Mouse (Mus musculus): ENCODE measurements around the gene Odam. TPM values are rescaled to one million over a fixed set of nuclear protein-coding genes. Genes with fewer than 3 reads are reported as not detected.

Odam gene
- total RNA-seq (2017) = not detected in 2 replicates

- ATAC-seq (replicated peaks; ENCODE audit: low read depth, poor library complexity, severe bottlenecking) = no peak
Measured at GRCm38 (mm10) chr5:87884729-87885128, at the start of gene Odam. TSS of gene Odam (plus strand) at chr5:87885029.

DNA sequence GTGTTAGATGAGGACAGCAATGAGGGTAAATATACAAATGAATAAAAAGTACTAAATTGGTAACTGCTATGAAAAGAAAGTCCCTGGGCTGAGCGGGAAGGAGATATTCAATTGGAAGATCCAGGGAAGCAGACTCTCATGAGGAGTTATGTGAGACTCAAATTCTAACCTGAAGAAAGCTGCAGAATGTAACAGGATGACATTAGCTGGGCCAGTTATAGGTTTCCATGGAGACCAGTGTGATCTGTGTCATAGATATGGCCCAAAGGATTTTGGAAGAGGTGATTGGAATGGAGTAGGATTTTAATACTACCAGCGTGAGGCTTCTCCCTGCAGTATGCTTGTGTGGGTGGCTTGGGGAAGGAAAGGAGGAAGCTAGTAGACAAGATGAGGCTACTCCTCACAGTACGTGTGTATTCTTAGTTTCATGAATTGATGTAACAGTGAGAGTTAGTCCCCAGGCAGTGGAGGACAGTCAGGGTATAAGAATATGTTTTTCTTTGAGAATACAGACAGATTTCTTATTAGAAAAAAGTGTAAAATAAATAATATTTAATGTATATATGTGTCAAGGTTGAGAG, 29.6 kb upstream of the Odam start:
- ATAC-seq (replicated peaks; ENCODE audit: low read depth, poor library complexity, severe bottlenecking) = no peak

GRCm38 (mm10) chr5:87870084-87870483, 14.7 kb upstream of the Odam start:
- ATAC-seq (replicated peaks; ENCODE audit: low read depth, poor library complexity, severe bottlenecking) = no peak

GRCm38 (mm10) chr5:87871423-87871822, 13.4 kb upstream of the Odam start:
- ATAC-seq (replicated peaks; ENCODE audit: low read depth, poor library complexity, severe bottlenecking) = no peak

DNA sequence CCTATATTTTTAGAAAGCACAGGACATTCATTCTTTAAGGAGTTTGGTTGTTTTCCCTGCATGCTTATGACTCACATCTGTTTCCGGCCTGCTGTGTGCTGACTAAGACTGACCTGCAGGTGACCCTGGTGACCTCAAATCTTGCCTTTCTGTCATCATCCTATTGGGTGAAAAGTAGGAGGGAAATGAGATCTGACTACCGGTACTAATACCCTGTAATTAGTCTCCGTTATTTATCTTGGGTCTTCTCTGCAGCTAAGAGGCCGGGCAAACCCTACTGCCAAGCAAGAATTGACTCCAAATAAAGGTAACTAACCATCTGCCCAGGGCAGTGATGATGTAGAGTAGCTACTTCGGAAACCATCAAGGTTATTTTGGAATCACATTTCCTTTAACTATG, 40.5 kb downstream of the Odam start, which contains the start of gene Csn3:
Csn3 (plus strand) TSS at position 208 of the 400 bp plus-strand sequence.
- no peak for ATAC-seq (replicated peaks; ENCODE audit: low read depth, poor library complexity, severe bottlenecking)

DNA sequence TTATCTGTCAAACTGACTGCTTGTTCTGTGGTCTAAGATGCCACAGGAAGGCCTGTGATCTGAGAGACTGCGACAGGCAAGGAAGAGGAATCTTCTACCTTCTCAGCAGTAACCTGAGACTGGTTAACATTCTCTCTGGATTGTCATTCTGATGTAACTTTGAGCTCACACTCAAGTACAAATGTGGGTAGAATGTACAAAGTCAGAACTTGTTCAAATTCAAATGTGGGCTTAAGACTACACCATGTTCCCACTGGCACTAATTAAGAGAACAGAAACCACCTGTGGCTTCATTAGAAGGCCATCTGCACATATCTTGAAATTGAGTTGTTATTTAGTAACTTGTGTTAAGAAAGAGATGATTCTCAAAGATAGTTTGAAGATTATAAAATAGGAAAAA, 46.8 kb downstream of the Odam start:
- no peak for ATAC-seq (replicated peaks; ENCODE audit: low read depth, poor library complexity, severe bottlenecking)

DNA sequence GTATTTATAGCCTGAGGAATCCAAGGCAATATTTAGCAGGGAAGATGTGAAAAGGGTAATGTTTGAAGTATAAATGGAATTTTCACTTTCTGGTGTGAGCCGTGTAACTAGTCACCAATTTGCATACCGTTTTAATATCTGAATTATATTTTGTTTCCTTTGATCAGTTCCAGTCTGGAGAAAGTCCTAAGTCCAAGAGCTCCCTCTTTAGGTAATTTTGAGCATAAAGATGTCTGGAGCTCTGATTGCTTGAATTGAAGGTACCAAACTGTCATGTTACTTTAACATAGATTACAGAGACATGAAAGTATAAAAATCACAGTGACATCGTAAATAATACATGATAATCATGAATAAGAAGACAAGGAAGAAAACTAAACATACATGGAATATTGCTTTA, 55.9 kb downstream of the Odam start:
- ATAC-seq (replicated peaks; ENCODE audit: low read depth, poor library complexity, severe bottlenecking) = no peak

DNA sequence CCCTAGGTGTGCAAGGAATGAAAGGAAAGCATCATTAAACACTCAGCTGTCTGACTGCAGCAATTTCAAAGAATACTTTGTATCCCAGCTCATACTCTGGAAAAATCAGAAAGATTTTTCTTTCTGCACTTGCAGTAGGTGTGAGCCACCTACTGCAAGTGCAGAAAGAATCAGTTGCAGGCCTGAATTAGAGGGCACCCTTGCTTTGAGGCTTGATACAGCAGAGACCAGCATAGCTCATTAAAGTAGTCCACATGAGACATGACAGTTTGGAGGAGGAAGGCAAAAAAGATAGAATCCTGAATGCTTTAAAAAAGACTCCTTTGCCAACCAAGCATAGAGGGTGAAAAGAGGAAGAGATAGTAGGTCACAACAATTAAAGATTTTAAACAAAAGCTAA, 57.7 kb downstream of the Odam start:
- no peak for ATAC-seq (replicated peaks; ENCODE audit: low read depth, poor library complexity, severe bottlenecking)

Other genes with a start within 250 kb of the Odam start
- not detected in 2 replicates for gene Csn1s1, start 218.8 kb upstream of the Odam start, total RNA-seq (2017)
- not detected in 2 replicates for gene Csn2, start 185.4 kb upstream of the Odam start, total RNA-seq (2017)
- gene Csn1s2a, start 110.5 kb upstream of the Odam start, total RNA-seq (2017) = not detected in 2 replicates
- gene Csn1s2b, start 76.9 kb upstream of the Odam start, total RNA-seq (2017) = not detected in 2 replicates
- not detected in 2 replicates for gene Prr27, start 59.3 kb upstream of the Odam start, total RNA-seq (2017)
- gene Csn3, start 40.5 kb downstream of the Odam start, total RNA-seq (2017) = not detected in 2 replicates
- not detected in 2 replicates for gene 2310003L06Rik, start 84.4 kb downstream of the Odam start, total RNA-seq (2017)
- gene Gm28434, start 84.5 kb downstream of the Odam start, total RNA-seq (2017) = not detected in 2 replicates
- gene Cabs1, start 94.4 kb downstream of the Odam start, total RNA-seq (2017) = not detected in 2 replicates
- gene Smr3a, start 117.5 kb downstream of the Odam start, total RNA-seq (2017) = not detected in 2 replicates
- gene Smr2, start 201.5 kb downstream of the Odam start, total RNA-seq (2017) = not detected in 2 replicates
- not detected in 2 replicates for gene Gm11116, start 226.5 kb downstream of the Odam start, total RNA-seq (2017)